Mouse (Mus musculus): ENCODE results near the gene Col25a1. TPM values are rescaled to one million over a fixed set of nuclear protein-coding genes. Genes with fewer than 3 reads are reported as not detected.

Gene Col25a1
- polyA plus RNA-seq, 2 experiments, result 14.2 to 15.3 TPM

DNA sequence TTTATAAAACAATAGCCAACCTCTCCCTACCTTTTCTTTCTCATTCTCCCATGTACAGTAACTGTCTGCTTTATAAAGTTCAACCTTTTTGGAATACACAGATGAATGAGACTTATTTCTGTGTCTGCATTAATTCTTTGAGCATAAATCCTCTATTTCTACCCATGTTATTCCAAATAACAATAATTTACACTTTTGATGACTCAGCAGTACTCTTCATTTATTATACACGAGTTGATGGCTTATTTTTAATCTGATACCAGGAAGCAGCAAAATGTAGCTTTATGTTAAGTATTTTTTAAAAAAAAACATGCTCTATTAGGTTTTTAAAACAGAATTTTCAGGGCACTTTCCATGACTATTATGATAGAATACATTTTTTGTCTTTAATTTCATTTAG is 230.6 kb downstream of the Col25a1 start:
- Histone ChIP-seq H3K27me3 (ENCODE audit: control insufficient read depth, insufficient read depth, low read length) (no peaks in the 10 kb centered on the region), H3K9me3 (ENCODE audit: control insufficient read depth, low read length) (no peaks in the 10 kb centered on the region), H3K4me2 (replicated peaks; ENCODE audit: low read depth, low read length, severe bottlenecking) (no peak overlapping the region), H3K4me1 (ENCODE audit: control insufficient read depth, insufficient read depth, low read length) (peaks cover 12% of the 10 kb centered on the region), H3K9ac (ENCODE audit: low read depth, low read length, severe bottlenecking) (no peak overlapping the region), H3K27ac (replicated peaks; ENCODE audit: low read depth, low read length) (no peak overlapping the region), H3K36me3 (ENCODE audit: control insufficient read depth, insufficient read depth, low read length) (no peaks in the 10 kb centered on the region), H3K4me3 (replicated peaks; ENCODE audit: low read length) (no peak overlapping the region)
- no peak for DNase-seq (ENCODE audit: low spot score)
- ATAC-seq (ENCODE audit: low FRiP score, low read depth), result no peak
- TF ChIP-seq POLR2A (IDR thresholded peaks at IDR 0.05; ENCODE audit: borderline replicate concordance, extremely low read depth, insufficient read depth, insufficient read length), result no peak
- WGBS, result 69% methylated on average over 1 of the region's 1 CpGs

- WGBS, result 77% methylated on average over 7 of the region's 7 CpGs
- no peak overlapping the region for H3K27ac ChIP-seq (replicated peaks; ENCODE audit: low read depth, low read length)
- H3K9me3 ChIP-seq (ENCODE audit: control insufficient read depth, low read length), result no peaks in the 10 kb centered on the region
- no peak for TF ChIP-seq POLR2A (IDR thresholded peaks at IDR 0.05; ENCODE audit: borderline replicate concordance, extremely low read depth, insufficient read depth, insufficient read length)
- no peak overlapping the region for H3K4me3 ChIP-seq (replicated peaks; ENCODE audit: low read length)
- no peak for DNase-seq (ENCODE audit: low spot score)
- H3K9ac ChIP-seq (ENCODE audit: low read depth, low read length, severe bottlenecking), result no peak overlapping the region
- H3K36me3 ChIP-seq (ENCODE audit: control insufficient read depth, insufficient read depth, low read length), result no peaks in the 10 kb centered on the region
- H3K4me1 ChIP-seq (ENCODE audit: control insufficient read depth, insufficient read depth, low read length), result peaks cover 21% of the 10 kb centered on the region
- no peak overlapping the region for H3K4me2 ChIP-seq (replicated peaks; ENCODE audit: low read depth, low read length, severe bottlenecking)
- ATAC-seq (ENCODE audit: low FRiP score, low read depth), result no peak
- no peaks in the 10 kb centered on the region for H3K27me3 ChIP-seq (ENCODE audit: control insufficient read depth, insufficient read depth, low read length)
Observed at GRCm38 (mm10) chr3:130362797-130363367, 231.6 kb downstream of the Col25a1 start.

GRCm38 (mm10) chr3:130366917-130367610 is 235.8 kb downstream of the Col25a1 start:
- ATAC-seq (ENCODE audit: low FRiP score, low read depth), result no peak
- TF ChIP-seq POLR2A (IDR thresholded peaks at IDR 0.05; ENCODE audit: borderline replicate concordance, extremely low read depth, insufficient read depth, insufficient read length), result no peak
- peak; percentile 34 for DNase-seq (ENCODE audit: low spot score)
- Histone ChIP-seq H3K4me2 (replicated peaks; ENCODE audit: low read depth, low read length, severe bottlenecking) (no peak overlapping the region), H3K4me3 (replicated peaks; ENCODE audit: low read length) (no peak overlapping the region), H3K9me3 (ENCODE audit: control insufficient read depth, low read length) (no peaks in the 10 kb centered on the region), H3K27me3 (ENCODE audit: control insufficient read depth, insufficient read depth, low read length) (no peaks in the 10 kb centered on the region), H3K36me3 (ENCODE audit: control insufficient read depth, insufficient read depth, low read length) (no peaks in the 10 kb centered on the region), H3K9ac (ENCODE audit: low read depth, low read length, severe bottlenecking) (no peak overlapping the region), H3K27ac (replicated peaks; ENCODE audit: low read depth, low read length) (no peak overlapping the region), H3K4me1 (ENCODE audit: control insufficient read depth, insufficient read depth, low read length) (peaks cover 29% of the 10 kb centered on the region)
- WGBS, result 23% methylated on average over 8 of the region's 8 CpGs

- WGBS, result 92% methylated on average over 4 of the region's 4 CpGs
- ATAC-seq (ENCODE audit: low FRiP score, low read depth), result no peak
Observed at GRCm38 (mm10) chr3:130368352-130368751, 237.1 kb downstream of the Col25a1 start.

DNA sequence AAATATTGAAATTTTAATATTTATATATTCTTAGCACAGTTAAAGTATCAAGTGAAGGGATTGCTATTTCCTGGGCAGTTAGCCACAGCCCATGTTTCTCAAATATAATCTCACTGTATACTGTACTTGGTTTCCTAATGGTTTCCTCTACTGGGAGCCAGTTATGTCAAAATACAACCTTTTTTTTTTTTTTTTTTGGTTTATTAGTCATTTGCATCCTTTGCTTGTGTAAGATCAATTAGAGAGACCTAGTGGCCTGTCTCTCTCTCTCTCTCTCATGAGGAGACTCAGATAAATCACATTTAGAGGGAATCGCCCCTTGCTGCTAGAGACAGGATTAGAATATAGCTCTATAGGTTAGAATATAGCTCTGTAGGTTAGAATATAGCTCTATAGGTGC is 237.8 kb downstream of the Col25a1 start:
- H3K27me3 ChIP-seq (ENCODE audit: control insufficient read depth, insufficient read depth, low read length), result no peaks in the 10 kb centered on the region

More at GRCm38 (mm10) chr3:130368352-130368751, 237.1 kb downstream of the Col25a1 start:
- TF ChIP-seq POLR2A (IDR thresholded peaks at IDR 0.05; ENCODE audit: borderline replicate concordance, extremely low read depth, insufficient read depth, insufficient read length), result no peak
- H3K36me3 ChIP-seq (ENCODE audit: control insufficient read depth, insufficient read depth, low read length), result no peaks in the 10 kb centered on the region
- peaks cover 32% of the 10 kb centered on the region for H3K4me1 ChIP-seq (ENCODE audit: control insufficient read depth, insufficient read depth, low read length)
- DNase-seq (ENCODE audit: low spot score), result no peak
- no peak overlapping the region for H3K4me2 ChIP-seq (replicated peaks; ENCODE audit: low read depth, low read length, severe bottlenecking)
- no peaks in the 10 kb centered on the region for H3K27me3 ChIP-seq (ENCODE audit: control insufficient read depth, insufficient read depth, low read length)
- no peaks in the 10 kb centered on the region for H3K9me3 ChIP-seq (ENCODE audit: control insufficient read depth, low read length)
- H3K4me3 ChIP-seq (replicated peaks; ENCODE audit: low read length), result no peak overlapping the region
- no peak overlapping the region for H3K27ac ChIP-seq (replicated peaks; ENCODE audit: low read depth, low read length)
- H3K9ac ChIP-seq (ENCODE audit: low read depth, low read length, severe bottlenecking), result no peak overlapping the region

More for the DNA sequence above, 237.8 kb downstream of the Col25a1 start:
- TF ChIP-seq POLR2A (IDR thresholded peaks at IDR 0.05; ENCODE audit: borderline replicate concordance, extremely low read depth, insufficient read depth, insufficient read length), result no peak
- H3K4me3 ChIP-seq (replicated peaks; ENCODE audit: low read length), result no peak overlapping the region
- no peak overlapping the region for H3K9ac ChIP-seq (ENCODE audit: low read depth, low read length, severe bottlenecking)
- no peak overlapping the region for H3K27ac ChIP-seq (replicated peaks; ENCODE audit: low read depth, low read length)
- WGBS, result 91% methylated on average over 1 of the region's 1 CpGs
- no peak for ATAC-seq (ENCODE audit: low FRiP score, low read depth)
- no peak for DNase-seq (ENCODE audit: low spot score)
- H3K36me3 ChIP-seq (ENCODE audit: control insufficient read depth, insufficient read depth, low read length), result no peaks in the 10 kb centered on the region
- H3K4me2 ChIP-seq (replicated peaks; ENCODE audit: low read depth, low read length, severe bottlenecking), result no peak overlapping the region
- H3K9me3 ChIP-seq (ENCODE audit: control insufficient read depth, low read length), result no peaks in the 10 kb centered on the region
- peaks cover 32% of the 10 kb centered on the region for H3K4me1 ChIP-seq (ENCODE audit: control insufficient read depth, insufficient read depth, low read length)
